Mouse (Mus musculus) heart, embryonic 11.5 days (tissue): ENCODE results near the gene Gm1604a. TPM values are rescaled to one million over a fixed set of nuclear protein-coding genes. Genes with fewer than 3 reads are reported as not detected.
"Not testable (repeated sequence)": the region's sequence is repeated elsewhere in the genome, so short reads cannot be mapped to it uniquely, and the experiment has no call there.

Experiments
- ATAC-seq: fragments of 200-750 bp; cut with Nextera tagmentation; replicated peaks from 2 replicates; pipeline ENCODE4 v1.8.0; 2017; ENCODE audit warnings: moderate library complexity; ENCODE audit not compliant: insufficient number of reproducible peaks, low FRiP score, low TSS enrichment
- H3K27ac ChIP-seq: fragments of 300-500 bp; sonication (generic); 2 replicates; pipeline ENCODE4 v1.5.1; 2014; ENCODE audit warnings: mild to moderate bottlenecking, low read depth, low read length
- H3K27me3 ChIP-seq: fragments of 300-500 bp; sonication (generic); 2 replicates; pipeline ENCODE4 v1.6.1; 2014; ENCODE audit warnings: mild to moderate bottlenecking, low read length, mixed read lengths; ENCODE audit not compliant: control insufficient read depth, insufficient read depth
- H3K36me3 ChIP-seq: fragments of 300-500 bp; sonication (generic); 2 replicates; pipeline ENCODE4 v1.6.1; 2014; ENCODE audit warnings: mild to moderate bottlenecking, low read length, moderate library complexity, mixed read lengths; ENCODE audit not compliant: control insufficient read depth, insufficient read depth
- H3K4me1 ChIP-seq: fragments of 300-500 bp; sonication (generic); 2 replicates; pipeline ENCODE4 v1.6.1; 2014; ENCODE audit warnings: low read length; ENCODE audit not compliant: control insufficient read depth, insufficient read depth
- H3K4me2 ChIP-seq: fragments of 300-500 bp; sonication (generic); 2 replicates; pipeline ENCODE4 v1.6.1; 2014; ENCODE audit warnings: mild to moderate bottlenecking, moderate library complexity
- H3K4me3 ChIP-seq: fragments of 300-500 bp; sonication (generic); 2 replicates; pipeline ENCODE4 v1.5.1; 2014; ENCODE audit warnings: low read depth, low read length
- H3K9ac ChIP-seq: fragments of 300-500 bp; sonication (generic); 2 replicates; pipeline ENCODE4 v1.6.1; 2014; ENCODE audit warnings: mild to moderate bottlenecking, low read depth, low read length, moderate library complexity
- H3K9me3 ChIP-seq: fragments of 300-500 bp; sonication (generic); replicated peaks from 2 replicates; pipeline ENCODE4 v1.6.1; 2016; ENCODE audit warnings: low read length; ENCODE audit not compliant: control insufficient read depth
- WGBS: fragments of 180-500 bp; shearing (Covaris S2); extraction: QIAGEN DNeasy Blood & Tissue Kit; methylation state at CpG from one replicate; pipeline ENCODE4 v1.1.7; 2014; ENCODE audit not compliant: insufficient replicate concordance; 5-methylcytosine and 5-hydroxymethylcytosine counted together
- polyA plus RNA-seq: library from polyadenylated mRNA; unstranded; fragments of >200 nt; fragmentation: Nextera tagmentation; extraction: Ambion mirVana; gene quantifications from 2 replicates; pipeline ENCODE4 v1.2.1, GENCODE M21; 2014

The Gm1604a gene
- polyA plus RNA-seq, 1 experiment from 2014 or later = not detected

- not testable (repeated sequence) for H3K4me3 ChIP-seq, H3K27ac ChIP-seq, H3K9ac ChIP-seq, H3K27me3 ChIP-seq, H3K4me2 ChIP-seq, H3K4me1 ChIP-seq, ATAC-seq, H3K36me3 ChIP-seq, H3K9me3 ChIP-seq
- WGBS = no CpG with 5 or more reads among the region's 12 CpGs
Measured at GRCm38 (mm10) chr17:7085469-7086168, 60.3 kb downstream of the Gm1604a start.

GRCm38 (mm10) chr17:7086836-7087235 is 61.5 kb downstream of the Gm1604a start:
- not testable (repeated sequence) for H3K27ac ChIP-seq, H3K36me3 ChIP-seq, H3K4me2 ChIP-seq, ATAC-seq, H3K9ac ChIP-seq, H3K4me3 ChIP-seq, H3K4me1 ChIP-seq, H3K27me3 ChIP-seq, H3K9me3 ChIP-seq
- WGBS = 89% methylated on average over 6 of the region's 8 CpGs

DNA sequence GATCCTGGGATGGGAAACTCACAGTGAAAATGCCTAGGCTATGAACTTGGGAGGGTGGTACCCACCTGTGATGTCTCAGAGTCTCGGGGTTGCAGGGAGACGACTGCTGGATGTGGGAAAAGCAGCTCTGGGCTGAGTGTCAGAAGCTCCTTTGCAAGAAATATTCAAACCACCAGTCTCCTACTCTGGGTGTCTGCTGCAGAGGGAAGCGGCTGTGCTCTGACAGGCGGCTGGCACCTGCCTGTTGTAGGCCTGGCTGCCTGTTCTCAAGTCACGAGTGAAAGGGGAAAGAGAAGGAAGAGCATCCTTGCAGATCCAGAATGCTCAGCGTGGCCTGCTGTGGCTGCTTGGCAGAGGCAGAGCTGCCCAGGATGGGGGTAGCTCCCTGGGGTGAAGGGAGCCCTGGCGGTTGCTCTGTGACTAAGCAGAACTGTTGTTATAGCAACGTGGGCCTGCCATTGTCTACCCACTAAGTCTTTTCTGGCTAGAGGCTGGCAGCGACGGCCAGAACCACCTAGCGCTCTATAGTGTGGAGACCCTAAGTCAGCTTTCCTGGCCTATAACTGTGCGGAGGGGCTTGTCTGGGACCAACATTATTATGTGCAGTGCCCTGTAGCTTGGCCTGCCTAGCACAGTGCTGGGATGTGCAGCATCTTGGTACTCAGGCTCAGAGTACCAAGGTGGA is 72.6 kb downstream of the Gm1604a start:
- H3K36me3 ChIP-seq, ATAC-seq, H3K27me3 ChIP-seq, H3K4me2 ChIP-seq, H3K4me3 ChIP-seq, H3K27ac ChIP-seq, H3K9ac ChIP-seq, H3K9me3 ChIP-seq, H3K4me1 ChIP-seq: not testable (repeated sequence)
- no CpG with 5 or more reads among the region's 12 CpGs for WGBS

GRCm38 (mm10) chr17:7099096-7099495 is 73.7 kb downstream of the Gm1604a start:
- WGBS = 68% methylated on average over 4 of the region's 10 CpGs

GRCm38 (mm10) chr17:7102945-7103344 is 77.6 kb downstream of the Gm1604a start:
- not testable (repeated sequence) for H3K9ac ChIP-seq, H3K27ac ChIP-seq, H3K4me2 ChIP-seq, H3K4me1 ChIP-seq, H3K9me3 ChIP-seq, ATAC-seq, H3K27me3 ChIP-seq, H3K4me3 ChIP-seq, H3K36me3 ChIP-seq
- no CpG with 5 or more reads among the region's 7 CpGs for WGBS

More at GRCm38 (mm10) chr17:7099096-7099495, 73.7 kb downstream of the Gm1604a start:
- not testable (repeated sequence) for ATAC-seq, H3K27me3 ChIP-seq, H3K4me3 ChIP-seq, H3K4me2 ChIP-seq, H3K36me3 ChIP-seq, H3K9me3 ChIP-seq, H3K4me1 ChIP-seq, H3K9ac ChIP-seq, H3K27ac ChIP-seq

- H3K4me3 ChIP-seq, H3K36me3 ChIP-seq, H3K9ac ChIP-seq, H3K9me3 ChIP-seq, H3K4me2 ChIP-seq, ATAC-seq, H3K27me3 ChIP-seq, H3K27ac ChIP-seq, H3K4me1 ChIP-seq: not testable (repeated sequence)
- 91% methylated on average over 3 of the region's 4 CpGs for WGBS
Measured at GRCm38 (mm10) chr17:7111658-7112057, 86.3 kb downstream of the Gm1604a start.

DNA sequence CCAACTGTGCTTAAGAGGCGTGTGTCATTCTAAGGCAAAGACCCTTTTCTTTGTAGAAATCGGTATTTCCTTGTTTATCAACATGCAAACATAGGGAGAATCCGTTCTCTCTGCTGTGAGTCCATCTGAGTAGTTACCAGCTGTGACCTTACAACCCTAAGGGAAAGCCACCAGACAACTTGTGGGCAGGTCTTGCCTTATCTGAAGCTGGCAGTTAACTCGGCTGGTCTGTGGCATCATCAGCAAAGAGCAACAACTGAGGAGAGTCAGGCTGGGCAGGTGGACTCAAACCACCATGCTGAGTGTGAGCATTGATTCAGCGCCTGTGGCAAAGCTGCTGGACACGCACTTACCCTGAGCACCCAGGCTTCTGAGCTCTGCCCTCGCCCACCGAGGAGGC is 90.9 kb downstream of the Gm1604a start:
- H3K27me3 ChIP-seq, H3K27ac ChIP-seq, H3K9ac ChIP-seq, H3K4me2 ChIP-seq, ATAC-seq, H3K4me1 ChIP-seq, H3K36me3 ChIP-seq, H3K9me3 ChIP-seq, H3K4me3 ChIP-seq: not testable (repeated sequence)
- 79% methylated on average over 5 of the region's 8 CpGs for WGBS

- H3K27me3 ChIP-seq, H3K4me3 ChIP-seq, ATAC-seq, H3K4me2 ChIP-seq, H3K36me3 ChIP-seq, H3K4me1 ChIP-seq, H3K9ac ChIP-seq, H3K9me3 ChIP-seq, H3K27ac ChIP-seq: not testable (repeated sequence)
- WGBS = 89% methylated on average over 3 of the region's 3 CpGs
Measured at GRCm38 (mm10) chr17:7120835-7121234, 95.5 kb downstream of the Gm1604a start.

DNA sequence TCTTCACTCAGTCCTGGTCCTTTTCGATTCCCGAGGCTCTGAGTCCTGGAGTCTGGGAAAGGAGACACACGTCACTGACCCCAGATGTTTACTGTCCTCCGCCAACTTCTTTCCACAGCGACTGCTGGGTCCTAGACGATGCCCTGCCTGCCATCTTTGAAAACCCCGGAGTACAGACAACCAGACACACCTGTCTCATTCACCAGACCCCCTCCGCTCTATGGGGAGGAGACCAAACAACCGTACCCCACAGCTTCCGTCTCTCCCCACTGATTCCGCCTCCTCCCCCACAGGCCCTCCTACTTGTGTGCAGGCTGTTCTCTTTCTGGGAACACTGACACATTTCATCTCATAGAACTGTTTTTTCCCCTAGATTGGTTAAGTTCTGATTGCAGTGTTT is 97.2 kb downstream of the Gm1604a start:
- not testable (repeated sequence) for H3K4me1 ChIP-seq, H3K9me3 ChIP-seq, H3K9ac ChIP-seq, H3K27ac ChIP-seq, H3K27me3 ChIP-seq, H3K36me3 ChIP-seq, H3K4me3 ChIP-seq, ATAC-seq, H3K4me2 ChIP-seq
- 69% methylated on average over 11 of the region's 11 CpGs for WGBS
